Mouse (Mus musculus): ENCODE measurements around the gene Rec8. TPM values are rescaled to one million over a fixed set of nuclear protein-coding genes. Genes with fewer than 3 reads are reported as not detected.

The Rec8 gene
- total RNA-seq, 2 experiments from 2014 or later, result 1.2 to 2.7 TPM

DNA sequence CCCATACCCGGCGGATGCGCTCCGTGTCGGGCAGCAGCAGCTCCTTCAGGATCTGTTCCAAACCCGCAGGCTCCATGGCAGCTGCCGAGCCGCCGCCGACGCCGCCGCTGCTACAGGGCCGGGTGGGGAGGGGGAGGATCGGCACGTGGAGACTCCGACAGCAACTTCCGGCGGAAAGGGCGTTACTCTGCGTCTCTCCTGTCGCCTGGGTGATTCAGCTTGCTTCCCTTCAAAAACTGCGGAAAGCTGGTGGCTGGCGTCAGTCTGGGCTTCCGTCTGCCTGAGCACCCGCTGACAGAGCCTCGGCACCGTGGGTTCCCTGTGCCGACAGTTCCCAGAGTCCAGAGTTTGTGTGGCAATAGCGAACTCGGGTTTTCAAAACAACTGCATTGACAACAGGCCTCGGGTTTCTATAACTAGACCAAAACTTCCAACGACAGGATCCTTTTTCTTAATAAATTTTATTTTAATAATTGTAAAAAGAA is 17.7 kb downstream of the Rec8 start, which contains the start of gene Ipo4:
Gene Ipo4 (minus strand): TSS at position 435 of the 485 bp plus-strand sequence.
- DNase-seq (ENCODE audit: extremely low spot score in 1 of 2, low spot score in 1 of 2), result peak; percentile 79

- DNase-seq (ENCODE audit: extremely low spot score in 1 of 2, low spot score in 1 of 2), result no peak
Observed at GRCm38 (mm10) chr14:55637795-55638194, 20.0 kb downstream of the Rec8 start, which contains the start of gene Gm49378. TSS of gene Gm49378 (minus strand) at chr14:55637895.

- no peak for DNase-seq (ENCODE audit: extremely low spot score in 1 of 2, low spot score in 1 of 2)
Observed at GRCm38 (mm10) chr14:55640816-55641215, 23.0 kb downstream of the Rec8 start.

GRCm38 (mm10) chr14:55641291-55641690 is 23.5 kb downstream of the Rec8 start:
- no peak for DNase-seq (ENCODE audit: extremely low spot score in 1 of 2, low spot score in 1 of 2)

- no peak for DNase-seq (ENCODE audit: extremely low spot score in 1 of 2, low spot score in 1 of 2)
Observed at GRCm38 (mm10) chr14:55642679-55643059, 24.8 kb downstream of the Rec8 start.

DNA sequence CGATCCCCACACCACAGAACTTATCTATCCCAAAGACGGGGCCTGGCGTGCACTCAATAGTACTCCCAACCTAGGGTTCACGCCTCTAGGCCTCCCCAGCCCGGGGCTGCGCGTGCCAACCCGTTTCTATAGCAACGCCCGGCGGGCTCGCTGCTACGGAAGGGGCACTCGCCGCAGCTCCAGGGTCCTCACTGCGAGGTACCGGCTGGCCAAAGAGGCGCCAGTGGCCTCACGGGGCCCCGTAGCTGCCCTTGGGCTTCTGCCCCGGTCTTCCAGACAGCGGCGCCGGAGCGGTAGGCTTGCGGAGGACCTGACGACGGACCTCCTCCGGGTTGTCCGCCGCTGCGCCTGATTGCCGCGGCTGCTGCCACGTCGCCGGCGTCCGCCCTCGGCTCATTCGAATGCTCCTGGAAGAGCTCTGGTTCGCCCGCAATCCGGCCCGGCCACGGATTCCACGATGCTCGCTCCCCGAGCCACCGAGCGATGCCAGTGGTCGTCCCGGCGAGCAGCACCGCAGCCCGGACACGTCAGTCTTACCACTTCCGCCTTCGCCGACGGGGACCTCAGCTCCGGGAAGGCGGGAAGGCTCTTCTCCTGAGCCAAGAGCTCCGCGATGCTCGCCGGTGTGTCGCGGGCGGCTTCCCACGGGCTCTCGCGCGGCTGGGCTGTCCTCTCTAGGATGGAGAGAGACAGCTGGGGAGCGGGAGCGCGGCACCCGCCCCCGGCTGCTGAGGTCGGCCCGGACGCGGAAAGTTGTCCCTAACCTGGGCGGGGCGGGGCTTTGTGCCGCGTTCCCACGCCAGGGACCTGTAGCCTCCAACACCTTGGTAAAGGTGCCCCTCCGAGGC is 25.4 kb downstream of the Rec8 start, which contains the start of gene Tm9sf1:
Gene Tm9sf1 (minus strand): TSS at position 747 of the 848 bp plus-strand sequence.
- DNase-seq (ENCODE audit: extremely low spot score in 1 of 2, low spot score in 1 of 2), result peak; percentile 78 to 96

DNA sequence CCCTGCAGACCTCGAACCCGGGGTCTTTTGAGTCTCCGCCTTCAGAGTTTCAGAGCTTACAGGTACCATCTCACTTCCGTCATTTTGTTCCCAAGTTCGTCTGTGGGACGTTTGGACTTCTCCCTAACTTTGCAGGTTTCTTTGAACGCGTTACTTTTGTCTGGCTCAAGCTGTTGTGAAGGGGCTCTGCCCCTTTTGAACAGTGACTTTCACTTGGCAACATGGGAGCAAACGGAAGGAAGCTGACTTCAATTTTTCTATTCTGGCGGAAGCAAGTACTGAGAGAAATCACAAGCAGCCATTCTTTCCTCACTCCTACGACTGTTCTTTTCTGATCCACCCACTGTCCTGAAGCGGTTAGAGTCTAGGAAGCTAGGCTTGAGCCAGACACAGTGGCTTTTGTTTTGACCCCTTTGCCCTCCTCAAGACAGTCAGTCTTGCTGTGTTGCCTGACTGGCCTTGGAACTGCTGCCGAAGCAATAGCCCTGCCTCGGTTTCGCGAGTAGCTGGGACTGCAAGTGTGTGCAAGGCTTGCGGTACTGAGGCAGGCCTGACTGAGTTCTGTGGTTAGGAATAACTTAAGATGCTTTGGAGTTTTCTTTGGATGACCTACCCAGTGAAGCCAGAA is 26.5 kb downstream of the Rec8 start:
- DNase-seq (ENCODE audit: extremely low spot score in 1 of 2, low spot score in 1 of 2), result no peak

DNA sequence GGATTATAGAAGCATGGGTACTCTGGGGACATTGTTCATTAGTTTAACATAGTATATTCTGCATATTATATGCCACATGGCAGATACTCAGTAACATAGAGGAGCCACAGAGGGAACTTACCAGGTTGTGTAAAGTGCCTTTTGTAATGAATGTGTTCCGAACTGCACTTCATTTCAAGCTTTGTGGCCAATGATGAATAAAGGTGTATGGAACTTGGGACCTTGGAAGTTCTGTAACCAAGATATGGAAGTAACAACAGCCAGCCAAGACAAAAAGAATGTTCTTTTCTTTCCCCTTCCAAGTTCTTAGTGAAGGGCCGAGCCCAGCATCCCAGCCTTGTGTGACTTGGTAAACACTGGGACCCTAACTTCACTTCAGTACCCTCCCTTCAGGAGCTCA is 32.0 kb downstream of the Rec8 start, which contains the start of gene Tssk4:
Gene Tssk4 (plus strand): TSS at position 301 of the 400 bp plus-strand sequence.
- DNase-seq (ENCODE audit: extremely low spot score in 1 of 2, low spot score in 1 of 2), result no peak

DNA sequence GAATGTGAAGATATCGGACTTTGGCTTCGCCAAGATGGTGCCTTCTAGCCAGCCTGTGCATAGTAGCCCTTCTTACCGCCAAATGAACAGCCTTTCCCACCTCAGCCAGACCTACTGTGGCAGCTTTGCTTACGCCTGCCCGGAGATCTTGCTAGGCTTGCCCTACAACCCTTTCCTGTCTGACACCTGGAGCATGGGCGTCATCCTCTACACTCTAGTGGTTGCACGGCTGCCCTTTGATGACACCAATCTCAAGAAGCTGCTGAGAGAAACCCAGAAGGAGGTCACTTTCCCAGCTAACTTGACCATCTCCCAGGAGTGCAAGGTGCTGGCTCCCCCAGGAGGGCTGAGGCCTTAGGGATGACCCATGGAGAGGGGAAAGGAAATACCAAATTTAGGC is 33.7 kb downstream of the Rec8 start:
- no peak for DNase-seq (ENCODE audit: extremely low spot score in 1 of 2, low spot score in 1 of 2)

- no peak for DNase-seq (ENCODE audit: extremely low spot score in 1 of 2, low spot score in 1 of 2)
Observed at GRCm38 (mm10) chr14:55656935-55657334, 39.1 kb downstream of the Rec8 start.

- no peak for DNase-seq (ENCODE audit: extremely low spot score in 1 of 2, low spot score in 1 of 2)
Observed at GRCm38 (mm10) chr14:55658011-55658410, 40.2 kb downstream of the Rec8 start.

DNA sequence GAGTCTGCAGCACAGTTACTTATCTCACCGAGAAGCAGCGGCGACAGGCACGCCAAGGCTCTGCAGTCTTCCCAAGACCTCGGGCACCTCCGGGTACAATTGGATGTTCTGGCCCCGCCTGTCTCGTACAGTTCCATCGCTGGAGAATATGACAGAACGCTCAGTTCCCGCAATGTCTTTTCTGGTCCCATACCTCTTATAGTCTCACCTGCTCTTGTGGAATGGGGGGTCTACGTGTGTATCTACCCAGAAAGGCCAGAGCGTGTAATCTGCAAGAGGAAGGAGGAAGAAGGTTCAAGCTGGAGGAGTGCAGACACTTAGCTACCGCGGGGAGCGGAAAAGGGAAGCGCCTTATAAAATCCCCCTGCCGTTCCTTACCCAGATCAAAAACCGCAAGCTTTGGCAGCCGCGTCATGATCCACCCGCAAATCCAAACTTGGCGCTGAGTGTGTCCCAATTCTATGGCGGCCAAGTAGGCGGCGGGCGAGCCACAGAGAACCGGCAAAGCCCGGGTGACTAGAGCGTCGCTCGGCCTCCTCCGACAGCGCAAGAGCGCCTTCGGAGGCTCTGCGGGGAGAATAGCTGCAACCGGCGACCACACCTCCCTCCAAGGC is 42.2 kb downstream of the Rec8 start, which contains the start of gene Mdp1:
Gene Mdp1 (minus strand): TSS at position 549 of the 614 bp plus-strand sequence.
- peak; percentile 67 to 68 for DNase-seq (ENCODE audit: extremely low spot score in 1 of 2, low spot score in 1 of 2)

DNA sequence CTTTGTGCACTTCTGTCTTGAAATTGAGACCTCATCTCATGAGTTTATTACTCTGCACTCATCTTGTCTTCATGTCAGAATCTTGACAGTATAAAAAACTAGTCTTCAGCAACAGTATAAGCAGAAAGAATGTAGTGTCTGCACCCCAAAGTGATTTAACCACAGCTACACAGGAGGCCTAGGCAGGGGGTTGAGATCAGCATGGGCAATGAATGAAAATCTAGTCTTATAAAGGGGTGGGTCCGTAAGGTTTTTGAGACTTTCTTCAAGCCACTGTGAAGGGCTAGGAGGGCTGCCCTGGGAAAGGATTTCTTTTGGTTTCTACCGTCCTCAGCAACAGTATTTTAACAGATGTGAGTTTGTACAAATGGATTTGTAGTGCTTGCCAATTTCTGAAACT is 42.8 kb downstream of the Rec8 start:
- DNase-seq (ENCODE audit: extremely low spot score in 1 of 2, low spot score in 1 of 2), result no peak

DNA sequence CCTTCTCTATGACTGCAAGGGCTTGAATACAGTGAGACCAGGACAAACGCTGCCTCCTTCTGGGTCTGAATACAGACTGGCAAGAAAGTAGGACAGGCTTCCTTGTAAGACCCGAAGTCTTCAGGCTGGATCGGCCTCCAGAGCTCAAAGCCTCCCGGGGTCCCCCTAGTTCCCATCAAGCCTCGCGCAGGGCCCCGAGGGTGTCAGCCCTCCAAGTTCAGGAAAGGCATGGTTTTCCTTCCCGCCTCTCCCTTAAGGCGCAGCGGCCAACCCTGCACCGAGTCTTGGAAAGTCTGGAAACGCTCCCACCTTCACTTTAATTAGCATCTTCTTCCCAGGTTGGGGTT is 53.6 kb downstream of the Rec8 start:
- DNase-seq (ENCODE audit: extremely low spot score in 1 of 2, low spot score in 1 of 2), result no peak

DNA sequence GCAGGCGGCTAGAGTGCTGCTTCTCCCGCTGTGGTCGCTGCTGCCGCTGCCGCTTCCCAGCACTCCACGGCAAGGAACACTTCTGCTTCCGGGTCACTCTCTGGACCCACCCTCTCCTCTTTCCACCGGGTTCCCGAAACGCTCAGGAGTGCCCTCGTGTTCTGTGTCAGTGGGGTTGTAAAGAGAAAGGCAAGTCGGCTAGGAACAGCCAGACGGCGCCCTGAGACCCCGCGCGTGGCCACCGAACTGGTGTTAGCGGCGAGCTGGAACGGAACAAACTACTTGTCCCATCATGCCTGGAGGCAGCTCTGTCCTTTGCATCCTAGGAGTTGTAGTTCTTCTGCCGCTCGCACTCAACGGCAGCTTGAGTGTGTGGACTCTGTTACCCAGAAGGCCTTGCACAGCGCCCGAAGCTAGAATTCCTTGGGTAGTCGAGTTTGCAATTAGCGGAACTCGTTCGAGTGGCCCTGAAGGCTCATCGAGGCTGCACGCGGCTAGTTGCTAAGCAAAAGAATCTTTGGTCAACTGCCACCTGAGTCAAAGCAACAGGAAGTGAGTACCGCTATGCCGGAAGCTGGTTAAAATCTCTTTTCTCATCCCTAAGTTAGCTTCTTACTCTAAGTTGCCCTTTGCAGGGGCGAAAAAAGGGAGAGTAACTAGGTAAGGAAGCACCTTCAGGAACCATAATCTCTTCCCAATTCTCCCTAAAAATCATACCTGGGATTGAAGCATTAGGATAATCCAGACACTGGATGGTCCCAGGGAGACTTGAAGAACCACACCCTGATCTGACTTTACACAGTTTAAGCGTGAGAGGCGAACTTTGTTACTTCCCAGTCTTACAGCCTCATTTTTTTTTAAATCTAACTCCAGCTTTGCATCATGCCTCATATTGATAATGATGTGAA is 54.2 kb downstream of the Rec8 start, which contains the start of the genes Gmpr2 and Nedd8:
Gene Gmpr2 (plus strand): TSS at position 109 of the 908 bp plus-strand sequence.
Gene Nedd8 (minus strand): TSS at position 292 of the 908 bp plus-strand sequence.
- DNase-seq (ENCODE audit: extremely low spot score in 1 of 2, low spot score in 1 of 2), result peak; percentile 70 to 90

- no peak for DNase-seq (ENCODE audit: extremely low spot score in 1 of 2, low spot score in 1 of 2)
Observed at GRCm38 (mm10) chr14:55672741-55673060, 54.9 kb downstream of the Rec8 start.

All from layer of hippocampus, postnatal 25 days (tissue).